Mouse (Mus musculus) MEL (cell line): ENCODE data around the gene Timm29. TPM values are rescaled to one million over a fixed set of nuclear protein-coding genes. Genes with fewer than 3 reads are reported as not detected.

Experiments
- DNase-seq: peaks from one replicate; pipeline ENCODE4 v3.0.0; 2011; ENCODE audit warnings: low read depth, low spot score
- H3K27ac ChIP-seq: 2 replicates; pipeline ENCODE4 v1.5.1; 2012; ENCODE audit warnings: low read depth, mild to moderate bottlenecking, control low read depth, low read length, moderate library complexity; ENCODE audit not compliant: control insufficient read depth
- H3K27me3 ChIP-seq, 2 experiments: fragments of 150-350 bp in 1 of 2; sonication (generic) in 1 of 2; 2 replicates each; pipeline ENCODE4 v1.6.1; 2012; ENCODE audit warnings: low read length in 2 of 2, mild to moderate bottlenecking in 2 of 2, improper control_type of control experiment in 1 of 2, moderate library complexity in 1 of 2; ENCODE audit not compliant: insufficient read depth in 2 of 2, control insufficient read depth in 1 of 2
- H3K36me3 ChIP-seq, 2 experiments: 2 replicates each; pipeline ENCODE4 v1.6.1; 2012 to 2014; ENCODE audit warnings: low read length in 2 of 2, improper control_type of control experiment in 1 of 2, inconsistent platforms in 1 of 2, mild to moderate bottlenecking in 1 of 2; ENCODE audit not compliant: insufficient read depth in 2 of 2, control insufficient read depth in 1 of 2
- H3K4me1 ChIP-seq, 2 experiments: fragments of 150-350 bp in 1 of 2; sonication (generic) in 1 of 2; 2 replicates each; pipeline ENCODE4 v1.6.1; 2012; ENCODE audit warnings: low read length in 2 of 2, improper control_type of control experiment in 1 of 2, mild to moderate bottlenecking in 1 of 2; ENCODE audit not compliant: insufficient read depth in 2 of 2, control insufficient read depth in 1 of 2
- H3K4me3 ChIP-seq, 2 experiments: fragments of 150-350 bp in 1 of 2; sonication (generic) in 1 of 2; 2 replicates each; pipeline ENCODE4 v1.5.1; 2012; ENCODE audit warnings: low read depth in 2 of 2, low read length in 2 of 2, mild to moderate bottlenecking in 2 of 2, moderate library complexity in 2 of 2, control low read depth in 1 of 2, improper control_type of control experiment in 1 of 2; ENCODE audit not compliant: control insufficient read depth in 1 of 2, insufficient read depth in 1 of 2
- H3K79me2 ChIP-seq: 2 replicates; pipeline ENCODE4 v1.6.1; 2012; ENCODE audit warnings: mild to moderate bottlenecking, low read length, moderate library complexity; ENCODE audit not compliant: control insufficient read depth, poor library complexity, insufficient read depth
- H3K9ac ChIP-seq: 2 replicates; pipeline ENCODE4 v1.6.1; 2012; ENCODE audit warnings: low read depth, mild to moderate bottlenecking, control low read depth, low read length, moderate library complexity; ENCODE audit not compliant: control insufficient read depth, poor library complexity, severe bottlenecking
- H3K9me3 ChIP-seq: fragments of 150-350 bp; sonication (generic); replicated peaks from 2 replicates; pipeline ENCODE4 v1.6.1; 2012; ENCODE audit warnings: mild to moderate bottlenecking, low read length, improper control_type of control experiment, moderate library complexity; ENCODE audit not compliant: insufficient read depth
- BHLHE40 ChIP-seq: IDR thresholded peaks from 2 replicates; pipeline ENCODE4 v1.6.1; 2012; ENCODE audit warnings: low read depth, mild to moderate bottlenecking, inconsistent platforms, low read length, improper control_type of control experiment, borderline replicate concordance
- CHD1 ChIP-seq: IDR thresholded peaks from 2 replicates; pipeline ENCODE4 v1.6.1; 2012; ENCODE audit warnings: low read depth, mild to moderate bottlenecking, inconsistent platforms, low read length, improper control_type of control experiment
- CTCF ChIP-seq, 3 experiments: IDR thresholded peaks in 2 of 3; conservative IDR thresholded peaks in 1 of 3; 2 replicates each; pipeline ENCODE4 v1.5.1; 2011 to 2012; ENCODE audit warnings: low read length in 3 of 3, low read depth in 2 of 3, mild to moderate bottlenecking in 2 of 3, improper control_type of control experiment in 1 of 3, inconsistent platforms in 1 of 3, mixed read lengths in 1 of 3, moderate library complexity in 1 of 3; ENCODE audit not compliant: control insufficient read depth in 1 of 3, insufficient read depth in 1 of 3, poor library complexity in 1 of 3, severe bottlenecking in 1 of 3
- ELF1 ChIP-seq: IDR thresholded peaks from 2 replicates; pipeline ENCODE4 v1.6.1; 2014; ENCODE audit warnings: low read depth, mild to moderate bottlenecking, inconsistent platforms, low read length, improper control_type of control experiment, moderate library complexity
- EP300 ChIP-seq, 2 experiments: IDR thresholded peaks; 2 replicates each; pipeline ENCODE4 v1.6.1; 2011; ENCODE audit warnings: improper control_type of control experiment in 2 of 2, low read length in 2 of 2, low read depth in 1 of 2, mild to moderate bottlenecking in 1 of 2
- ETS1 ChIP-seq: IDR thresholded peaks from 2 replicates; pipeline ENCODE4 v1.6.1; 2012; ENCODE audit warnings: low read depth, mild to moderate bottlenecking, inconsistent platforms, low read length, improper control_type of control experiment, moderate library complexity
- GABPA ChIP-seq: IDR thresholded peaks from 2 replicates; pipeline ENCODE4 v1.6.1; 2012; ENCODE audit warnings: low read depth, mild to moderate bottlenecking, inconsistent platforms, low read length, improper control_type of control experiment, moderate library complexity
- JUND ChIP-seq: IDR thresholded peaks from 2 replicates; pipeline ENCODE4 v1.6.1; 2011; ENCODE audit warnings: low read depth, mild to moderate bottlenecking, improper control_type of control experiment, low read length
- MAFK ChIP-seq: IDR thresholded peaks from 2 replicates; pipeline ENCODE4 v1.6.1; 2011; ENCODE audit warnings: low read depth, mild to moderate bottlenecking, low read length, improper control_type of control experiment, borderline replicate concordance
- MAX ChIP-seq: IDR thresholded peaks from 2 replicates; pipeline ENCODE4 v1.6.1; 2011; ENCODE audit warnings: low read length, improper control_type of control experiment
- MAZ ChIP-seq: IDR thresholded peaks from 2 replicates; pipeline ENCODE4 v1.6.1; 2012; ENCODE audit warnings: low read depth, mild to moderate bottlenecking, inconsistent platforms, low read length, improper control_type of control experiment
- MEF2A ChIP-seq: IDR thresholded peaks from 2 replicates; pipeline ENCODE4 v1.6.1; 2014; ENCODE audit warnings: low read depth, mild to moderate bottlenecking, inconsistent platforms, low read length, improper control_type of control experiment; ENCODE audit not compliant: poor library complexity, insufficient replicate concordance, severe bottlenecking; ENCODE audit errors: extremely low read depth
- MXI1 ChIP-seq: IDR thresholded peaks from 2 replicates; pipeline ENCODE4 v1.6.1; 2011; ENCODE audit warnings: mild to moderate bottlenecking, low read depth, low read length, improper control_type of control experiment
- MYB ChIP-seq: IDR thresholded peaks from 2 replicates; pipeline ENCODE4 v1.6.1; 2011; ENCODE audit warnings: mild to moderate bottlenecking, low read depth, low read length, improper control_type of control experiment
- MYC ChIP-seq: IDR thresholded peaks from 2 replicates; pipeline ENCODE4 v1.6.1; 2011; ENCODE audit warnings: low read depth, mild to moderate bottlenecking, low read length, improper control_type of control experiment, moderate library complexity
- NRF1 ChIP-seq: IDR thresholded peaks from 2 replicates; pipeline ENCODE4 v1.6.1; 2014; ENCODE audit warnings: low read depth, mild to moderate bottlenecking, inconsistent platforms, low read length, improper control_type of control experiment, moderate library complexity; ENCODE audit not compliant: poor library complexity, insufficient read depth, severe bottlenecking
- POLR2A ChIP-seq, 2 experiments: IDR thresholded peaks; 2 replicates each; pipeline ENCODE4 v1.6.1; 2011 to 2012; ENCODE audit warnings: low read length in 2 of 2, mild to moderate bottlenecking in 2 of 2, control low read depth in 1 of 2, improper control_type of control experiment in 1 of 2, low read depth in 1 of 2, moderate library complexity in 1 of 2; ENCODE audit not compliant: control insufficient read depth in 1 of 2, insufficient read depth in 1 of 2, poor library complexity in 1 of 2
- POLR2AphosphoS2 ChIP-seq: IDR thresholded peaks from 2 replicates; pipeline ENCODE4 v1.6.1; 2011; ENCODE audit warnings: low read length, improper control_type of control experiment
- POLR2AphosphoS5 ChIP-seq: IDR thresholded peaks from 2 replicates; pipeline ENCODE4 v1.6.1; 2012; ENCODE audit warnings: low read depth, borderline replicate concordance, mild to moderate bottlenecking, inconsistent platforms, low read length, moderate library complexity, mixed read lengths
- RAD21 ChIP-seq: IDR thresholded peaks from 2 replicates; pipeline ENCODE4 v1.6.1; 2011; ENCODE audit warnings: mild to moderate bottlenecking, low read depth, low read length, improper control_type of control experiment
- RCOR1 ChIP-seq: IDR thresholded peaks from 2 replicates; pipeline ENCODE4 v1.6.1; 2012; ENCODE audit warnings: low read depth, mild to moderate bottlenecking, inconsistent platforms, low read length, improper control_type of control experiment
- SIN3A ChIP-seq: IDR thresholded peaks from 2 replicates; pipeline ENCODE4 v1.6.1; 2012; ENCODE audit warnings: low read length, improper control_type of control experiment, inconsistent platforms
- SMC3 ChIP-seq: IDR thresholded peaks from 2 replicates; pipeline ENCODE4 v1.6.1; 2011; ENCODE audit warnings: low read depth, low read length, improper control_type of control experiment
- TAL1 ChIP-seq: IDR thresholded peaks from 2 replicates; pipeline ENCODE4 v1.6.1; 2012; ENCODE audit warnings: mild to moderate bottlenecking, inconsistent platforms, low read length, moderate library complexity, mixed read lengths
- TBP ChIP-seq: IDR thresholded peaks from 2 replicates; pipeline ENCODE4 v1.8.0; 2011; ENCODE audit warnings: low read depth, low read length, improper control_type of control experiment
- USF1 ChIP-seq: IDR thresholded peaks from 2 replicates; pipeline ENCODE4 v1.6.1; 2014; ENCODE audit warnings: low read depth, mild to moderate bottlenecking, inconsistent platforms, low read length, improper control_type of control experiment, moderate library complexity
- ZNF384 ChIP-seq: IDR thresholded peaks from 2 replicates; pipeline ENCODE4 v1.6.1; 2012; ENCODE audit warnings: low read depth, mild to moderate bottlenecking, inconsistent platforms, low read length, improper control_type of control experiment
- polyA plus RNA-seq, 2 experiments: library from polyadenylated mRNA; stranded (reverse) in 1 of 2; unstranded in 1 of 2; fragments of >175 nt in 1 of 2; fragments of >200 nt in 1 of 2; gene quantifications; 2 replicates each; pipeline versions ENCODE4 v1.2.1 to v1.2.4; 2012; ENCODE audit warnings: low replicate concordance in 2 of 2, low read depth in 1 of 2; ENCODE audit not compliant: insufficient read length in 2 of 2, insufficient read depth in 1 of 2, missing spikeins in 1 of 2
- total RNA-seq: library from RNA; depleted of rRNA; stranded (reverse); fragments of 300-350 nt; gene quantifications from 2 replicates; pipeline ENCODE4 v1.2.3, GENCODE M21; 2012

The Timm29 gene
- total and polyA plus RNA-seq, 3 experiments = 45.8 to 163 (median 87.9) TPM

DNA sequence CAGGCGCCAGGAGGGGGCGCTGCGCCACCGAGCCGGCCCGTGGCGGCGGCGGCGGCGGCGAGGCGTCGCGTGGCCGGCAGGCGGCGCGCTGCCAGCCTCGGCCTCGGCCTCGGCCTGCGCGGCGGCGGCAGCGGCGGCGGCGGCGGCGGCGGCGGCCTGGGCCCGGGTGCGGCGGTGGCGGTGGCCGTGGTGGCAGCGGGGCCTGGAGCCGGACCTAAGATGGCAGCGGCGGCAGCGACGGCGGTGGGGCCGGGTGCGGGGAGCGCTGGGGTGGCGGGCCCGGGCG lies 45.8 kb upstream of the Timm29 start, which contains the start of gene Carm1:
TSS of gene Carm1 (plus strand) at position 106 of the 286 bp plus-strand sequence.
- peak within 1 kb of the TSS; percentile 94 for H3K9ac ChIP-seq
- H3K4me3 ChIP-seq = peak within 1 kb of the TSS; percentile 84 to 95
- peaks cover 46% of the 10 kb centered on the region for H3K79me2 ChIP-seq
- H3K9me3 ChIP-seq = no peaks in the 10 kb centered on the region
- H3K4me1 ChIP-seq = peaks cover 15 to 17% of the 10 kb centered on the region in 2 experiments
- H3K27me3 ChIP-seq = no peaks in the 10 kb centered on the region
- TF ChIP-seq MEF2A (no peak), MAX (peak; percentile 2; the same call in 1 of the 2 replicates), MAZ (peak; percentile 50; the same call in 1 of the 2 replicates), CTCF (IDR thresholded peaks at IDR 0.05 in 2 of 3, conservative IDR thresholded peaks at IDR 0.05 in 1 of 3; ENCODE audit: control insufficient read depth in 1 of 3, insufficient read depth in 1 of 3, low read depth in 2 of 3, low read length in 3 of 3, poor library complexity in 1 of 3, severe bottlenecking in 1 of 3) (peak in 1 of 3 experiments; percentile 100; a peak in 2 of 6 replicates), POLR2AphosphoS2 (no peak), TBP (no peak), JUND (no peak), MYC (no peak), RAD21 (peak; percentile 50; the same call in 1 of the 2 replicates), CHD1 (no peak), POLR2A (IDR thresholded peaks at IDR 0.05; ENCODE audit: control insufficient read depth in 1 of 2, insufficient read depth in 1 of 2, low read depth in 1 of 2, low read length in 2 of 2, poor library complexity in 1 of 2) (peak in 1 of 2 experiments; percentile 92; a peak in 1 of 4 replicates), BHLHE40 (peak; percentile 54; the same call in 1 of the 2 replicates), SMC3 (peak; percentile 61)
- no peak for DNase-seq
- H3K36me3 ChIP-seq = peaks cover 20 to 23% of the 10 kb centered on the region in 2 experiments
- H3K27ac ChIP-seq = peak within 1 kb of the TSS; percentile 69

DNA sequence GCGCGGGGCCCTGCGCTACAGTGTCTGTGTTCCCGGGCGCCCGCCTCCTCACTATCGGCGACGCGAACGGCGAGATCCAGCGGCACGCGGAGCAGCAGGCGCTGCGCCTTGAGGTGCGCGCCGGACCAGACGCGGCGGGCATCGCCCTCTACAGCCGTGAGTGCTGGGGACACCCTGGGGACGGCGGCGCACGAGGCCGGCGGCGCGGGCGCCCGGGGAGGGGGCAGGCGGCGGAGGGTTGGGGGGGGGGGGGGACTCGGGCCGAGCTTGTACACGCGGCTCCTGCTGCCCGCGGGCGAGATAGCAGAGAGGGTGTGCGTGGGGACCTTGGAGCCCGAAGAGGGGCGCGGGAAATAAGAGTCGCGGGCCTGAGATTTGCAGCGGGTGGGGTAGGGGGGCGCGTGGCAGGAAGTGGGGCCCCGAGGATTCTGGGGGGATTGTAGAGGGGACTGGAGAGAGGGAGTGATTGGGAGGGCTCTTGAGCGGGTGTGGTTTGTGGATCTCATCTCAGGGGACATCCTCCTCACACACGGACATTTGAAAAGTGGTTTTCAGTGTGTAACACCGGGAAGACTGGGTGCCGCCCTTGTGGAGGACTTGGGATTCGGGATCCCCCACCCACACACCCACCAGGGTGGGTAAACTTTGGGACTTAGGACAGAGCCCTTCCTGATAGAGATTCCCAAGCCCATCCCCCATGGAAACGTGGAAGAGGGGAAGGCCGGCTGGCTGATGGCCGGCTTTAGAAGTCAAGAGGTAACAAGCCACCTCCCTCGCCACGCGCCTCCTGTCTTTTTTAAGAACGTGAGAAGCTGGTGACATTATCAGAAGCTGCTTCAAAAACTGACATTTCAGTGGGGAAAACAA lies 45.2 kb upstream of the Timm29 start:
- Histone ChIP-seq H3K9ac (peak overlapping the region; percentile 94), H3K36me3 (peaks cover 20 to 28% of the 10 kb centered on the region in 2 experiments), H3K27me3 (no peaks in the 10 kb centered on the region), H3K9me3 (no peaks in the 10 kb centered on the region), H3K4me3 (peak overlapping the region; percentile 84 to 93), H3K4me1 (peaks cover 15 to 17% of the 10 kb centered on the region in 2 experiments), H3K27ac (peak overlapping the region; percentile 69), H3K79me2 (peaks cover 48% of the 10 kb centered on the region)
- peak; percentile 84 for DNase-seq
- peak in 2 of 3 experiments; percentile 21 to 36; a peak in 3 of 6 replicates for TF ChIP-seq CTCF (IDR thresholded peaks at IDR 0.05 in 2 of 3, conservative IDR thresholded peaks at IDR 0.05 in 1 of 3; ENCODE audit: control insufficient read depth in 1 of 3, insufficient read depth in 1 of 3, low read depth in 2 of 3, low read length in 3 of 3, poor library complexity in 1 of 3, severe bottlenecking in 1 of 3)
- peak; percentile 83 for TF ChIP-seq MYC
- TF ChIP-seq RAD21 = no peak
- no peak for TF ChIP-seq CHD1
- 0 out of 2 replicates have a peak, but pooled peaks have one; percentile 11 for TF ChIP-seq MAFK
- TF ChIP-seq NRF1 = peak; percentile 52
- no peak for TF ChIP-seq GABPA
- TF ChIP-seq TAL1 = no peak
- TF ChIP-seq ZNF384 = no peak
- peak; percentile 87 for TF ChIP-seq SIN3A
- no peak for TF ChIP-seq POLR2AphosphoS5
- TF ChIP-seq MXI1 = peak; percentile 96
- TF ChIP-seq POLR2A (IDR thresholded peaks at IDR 0.05; ENCODE audit: control insufficient read depth in 1 of 2, insufficient read depth in 1 of 2, low read depth in 1 of 2, low read length in 2 of 2, poor library complexity in 1 of 2) = peak in 1 of 2 experiments; percentile 62; a peak in 3 of 4 replicates
- TF ChIP-seq MYB = no peak
- TF ChIP-seq TBP = peak; percentile 71
- 0 out of 2 replicates have a peak, but pooled peaks have one; percentile 12 for TF ChIP-seq RCOR1
- peak; percentile 3; the same call in 1 of the 2 replicates for TF ChIP-seq ETS1
- TF ChIP-seq USF1 = no peak
- peak; percentile 80 for TF ChIP-seq MAX
- peak; percentile 35; the same call in 1 of the 2 replicates for TF ChIP-seq ELF1
- TF ChIP-seq EP300 (IDR thresholded peaks at IDR 0.05; ENCODE audit: low read depth in 1 of 2, low read length in 2 of 2) = peak; percentile 3 to 25; a peak in 1 of 4 replicates
- TF ChIP-seq BHLHE40 = peak; percentile 51; the same call in 1 of the 2 replicates
